Comparison of ENCODE assay signal across 25 mouse cellular contexts in the genomic region with DNA sequence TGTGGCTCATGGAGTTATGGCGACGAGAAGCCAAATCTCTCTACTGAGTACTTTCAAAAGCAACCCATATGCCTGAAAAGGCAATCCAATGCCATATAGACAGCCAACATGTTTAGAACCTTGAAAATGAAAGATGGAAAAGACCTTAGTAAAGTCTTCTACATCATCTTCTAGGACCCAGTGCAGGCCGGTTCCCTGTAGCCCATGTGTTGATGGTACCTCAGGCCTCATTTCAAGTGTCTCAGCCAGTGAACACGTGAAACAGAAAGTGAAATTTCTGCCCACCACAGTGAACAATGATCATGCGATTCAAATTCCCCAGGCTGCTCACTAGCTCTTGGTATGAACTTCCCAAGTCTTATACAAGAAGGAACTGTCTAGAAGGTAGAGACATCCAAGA.
"Had no signal": no experiment of that assay in that cellular context is flagged by ENCODE, and none has a peak within 500 bp of the region (broad histone marks: within the 10 kb centered on the region; RNA-seq: fewer than 3 reads in every experiment).

No protein-coding gene starts in this region.

- H3K4me2 ChIP-seq: embryonic facial prominence, embryonic 12.5 days; embryonic facial prominence, embryonic 13.5 days; embryonic facial prominence, embryonic 15.5 days; forebrain, embryonic 12.5 days; forebrain, embryonic 13.5 days; forebrain, embryonic 15.5 days had no signal

- H3K27me3 ChIP-seq: embryonic facial prominence, embryonic 12.5 days had no signal

- H3K36me3 ChIP-seq: embryonic facial prominence, embryonic 10.5 days; embryonic facial prominence, embryonic 12.5 days; embryonic facial prominence, embryonic 13.5 days; embryonic facial prominence, embryonic 15.5 days; forebrain, embryonic 10.5 days; forebrain, embryonic 12.5 days; forebrain, embryonic 15.5 days had no signal

- H3K27ac ChIP-seq: embryonic facial prominence, embryonic 13.5 days; embryonic facial prominence, embryonic 15.5 days; forebrain, embryonic 10.5 days; forebrain, embryonic 12.5 days; forebrain, embryonic 13.5 days; forebrain, embryonic 15.5 days; gastrocnemius, adult 2 months; heart, adult 2 months had no signal

- H3K4me3 ChIP-seq: embryonic facial prominence, embryonic 10.5 days; embryonic facial prominence, embryonic 12.5 days; embryonic facial prominence, embryonic 13.5 days; embryonic facial prominence, embryonic 15.5 days; erythroblast, embryonic 14.5 days; forebrain, embryonic 10.5 days; forebrain, embryonic 12.5 days; forebrain, embryonic 13.5 days; forebrain, embryonic 15.5 days; gastrocnemius, adult 2 months; heart, adult 2 months had no signal

- H3K9ac ChIP-seq: embryonic facial prominence, embryonic 12.5 days; embryonic facial prominence, embryonic 13.5 days; embryonic facial prominence, embryonic 15.5 days; forebrain, embryonic 12.5 days; forebrain, embryonic 13.5 days; forebrain, embryonic 15.5 days; forebrain, postnatal 0 days had no signal

- H3K9me3 ChIP-seq: embryonic facial prominence, embryonic 10.5 days; embryonic facial prominence, embryonic 12.5 days; embryonic facial prominence, embryonic 13.5 days; embryonic facial prominence, embryonic 15.5 days; forebrain, embryonic 10.5 days; forebrain, embryonic 12.5 days; forebrain, embryonic 13.5 days; forebrain, embryonic 15.5 days had no signal

- ATAC-seq: forebrain, embryonic 13.5 days; forebrain, embryonic 14.5 days; forebrain, embryonic 15.5 days; forebrain, embryonic 16.5 days; forebrain, postnatal 0 days had no signal

- DNase-seq: cerebellum, adult 8-10 months; cerebellum, adult 9-10 months; cerebellum, adult 9-11 months; cerebellum, postnatal 10 days; cerebellum, postnatal 14 days; cerebellum, postnatal 25 days; cerebellum, postnatal 36 days; forebrain, postnatal 0 days; gastrocnemius, adult 2 months; gastrocnemius, postnatal 10 days; gastrocnemius, postnatal 25 days; gastrocnemius, postnatal 36 days; heart, adult 18-20 months had no signal
